Mouse (Mus musculus): ENCODE results near the gene Wls. TPM values are rescaled to one million over a fixed set of nuclear protein-coding genes. Genes with fewer than 3 reads are reported as not detected.

Wls gene
- 76.3 and 82.2 TPM in 2 replicates for polyA plus RNA-seq (2015; fragmentation: Nextera tagmentation; extraction: Ambion mirVana)

DNA sequence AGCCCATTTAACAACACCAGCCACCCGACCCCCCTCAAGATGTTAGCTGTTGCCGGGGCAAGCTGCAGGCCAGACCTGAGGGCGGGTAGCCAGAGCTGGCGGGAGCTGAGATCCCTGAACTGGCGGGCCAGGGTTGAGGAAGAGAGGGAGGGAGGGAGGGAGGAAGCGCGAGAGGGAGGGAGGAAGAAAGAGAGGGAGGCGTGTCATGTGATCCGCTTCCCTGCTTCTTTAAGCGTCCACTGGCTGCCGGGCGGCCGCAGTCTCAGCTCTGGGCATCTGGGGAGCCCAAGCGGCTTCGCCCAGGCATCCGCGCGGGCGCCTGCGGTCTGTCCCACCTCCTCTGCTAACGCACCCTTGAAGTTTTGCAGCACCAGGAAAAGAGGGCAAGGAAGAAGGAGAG is at the start of gene Wls:
TSS of gene Wls (plus strand) at position 192 of the 400 bp plus-strand sequence.
- no peaks in the 10 kb centered on the region for H3K9me3 ChIP-seq
- H3K4me1 ChIP-seq (replicated peaks): peaks cover 7% of the 10 kb centered on the region; the same call in 1 of the 2 replicates
- no peaks in the 10 kb centered on the region for H3K27me3 ChIP-seq (replicated peaks)
- ATAC-seq: peak; percentile 93
- H3K9ac ChIP-seq: peak within 1 kb of the TSS; percentile 71
- WGBS: under 1% methylated on average over 21 of the region's 21 CpGs
- peak within 1 kb of the TSS; percentile 63 for H3K4me3 ChIP-seq (replicated peaks)
- H3K27ac ChIP-seq: peak within 1 kb of the TSS; percentile 85
- H3K36me3 ChIP-seq: no peaks in the 10 kb centered on the region
- peak within 1 kb of the TSS; percentile 73 for H3K4me2 ChIP-seq (replicated peaks)

DNA sequence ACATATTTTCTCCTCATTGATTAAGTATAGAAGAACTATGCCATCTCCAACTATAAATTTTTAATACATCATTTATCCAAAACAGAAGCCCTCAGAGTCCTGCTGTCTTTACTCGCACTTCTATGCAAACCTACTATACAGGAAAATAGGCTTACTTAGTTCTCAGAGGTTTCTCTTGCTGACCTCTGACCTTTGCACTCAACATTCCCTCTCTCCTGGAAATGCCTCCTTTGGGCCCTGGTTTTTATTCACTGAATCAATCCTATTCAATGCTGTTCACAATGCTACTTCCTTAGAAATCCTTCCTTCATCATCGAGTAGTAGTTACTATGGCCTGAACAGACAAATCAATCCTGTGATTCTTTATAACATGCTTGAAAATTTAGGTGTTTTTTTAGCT is 49.7 kb upstream of the Wls start:
- H3K4me3 ChIP-seq (replicated peaks): no peak overlapping the region
- H3K9ac ChIP-seq: no peak overlapping the region
- H3K36me3 ChIP-seq: no peaks in the 10 kb centered on the region
- no peaks in the 10 kb centered on the region for H3K4me1 ChIP-seq (replicated peaks)
- WGBS: 65% methylated on average over 2 of the region's 2 CpGs
- no peak for ATAC-seq
- no peaks in the 10 kb centered on the region for H3K27me3 ChIP-seq (replicated peaks)
- no peak overlapping the region for H3K27ac ChIP-seq
- no peak overlapping the region for H3K4me2 ChIP-seq (replicated peaks)
- no peaks in the 10 kb centered on the region for H3K9me3 ChIP-seq

DNA sequence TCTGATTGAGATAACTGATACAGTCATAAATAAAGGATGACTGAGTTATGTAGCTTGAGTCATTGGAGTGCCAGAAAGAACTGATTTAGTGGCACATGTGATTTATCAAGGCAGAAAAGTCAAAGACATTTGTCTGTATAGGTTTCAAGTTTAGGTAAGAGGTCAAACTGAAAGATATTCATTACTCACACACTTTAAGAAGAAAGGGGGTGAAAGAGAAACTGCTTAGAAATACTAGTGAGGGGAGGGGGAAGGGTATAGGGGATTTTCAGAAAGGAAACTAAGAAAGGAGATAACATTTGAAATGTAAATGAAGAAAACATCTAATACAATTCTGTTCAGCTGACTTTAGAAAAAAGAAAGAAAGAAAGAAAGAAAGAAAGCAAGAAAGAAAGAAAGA is 7.9 kb upstream of the Wls start:
- no peak overlapping the region for H3K4me3 ChIP-seq (replicated peaks)
- H3K36me3 ChIP-seq: no peaks in the 10 kb centered on the region
- H3K4me1 ChIP-seq (replicated peaks): no peaks in the 10 kb centered on the region
- H3K9ac ChIP-seq: no peak overlapping the region
- H3K27me3 ChIP-seq (replicated peaks): no peaks in the 10 kb centered on the region
- H3K9me3 ChIP-seq: no peaks in the 10 kb centered on the region
- no peak overlapping the region for H3K27ac ChIP-seq
- no peak for ATAC-seq
- H3K4me2 ChIP-seq (replicated peaks): no peak overlapping the region

DNA sequence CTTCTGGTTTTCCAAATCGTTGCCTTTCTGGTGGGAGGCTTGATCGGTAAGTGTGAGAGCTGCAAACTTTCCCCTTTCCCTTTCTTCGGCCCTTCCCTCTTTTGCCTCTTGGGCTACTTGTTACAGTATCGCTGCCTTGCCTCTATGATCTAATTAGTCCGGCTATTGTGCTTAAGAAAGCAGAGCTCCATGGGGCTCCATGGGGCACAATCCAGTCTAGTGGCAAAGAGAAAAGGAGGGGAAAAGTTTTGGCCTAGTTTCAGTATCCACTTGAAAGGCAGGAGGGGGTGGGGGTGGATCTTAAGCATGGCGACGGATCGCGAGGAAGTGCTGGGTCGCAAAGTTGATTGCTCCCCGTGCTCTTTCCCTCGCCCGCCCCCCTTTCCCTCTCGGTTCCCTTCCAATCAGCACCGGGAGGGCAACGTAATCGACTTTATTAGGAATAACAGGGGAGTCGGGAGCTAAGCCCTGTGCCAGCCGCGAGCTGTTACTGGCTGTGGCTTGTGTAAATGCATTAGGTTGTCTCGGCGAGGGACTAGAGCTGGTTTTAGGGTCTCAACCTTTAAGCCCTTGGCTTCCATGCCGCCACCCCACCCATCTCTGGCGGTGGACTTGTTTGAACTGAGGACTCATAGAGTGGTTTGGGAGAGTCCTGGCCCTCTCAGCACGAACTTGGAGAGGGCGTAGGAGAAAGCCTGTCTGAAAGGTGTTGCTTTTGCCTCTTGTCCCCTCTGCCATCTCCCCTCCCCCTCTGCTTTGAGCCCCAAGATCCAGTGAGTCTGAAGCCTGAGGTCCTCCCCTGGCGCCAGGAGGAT is 737 bp downstream of the Wls start:
- Histone ChIP-seq H3K9me3 (no peaks in the 10 kb centered on the region), H3K36me3 (no peaks in the 10 kb centered on the region), H3K27ac (peak overlapping the region; percentile 85), H3K4me1 (replicated peaks) (peaks cover 7% of the 10 kb centered on the region; the same call in 1 of the 2 replicates), H3K27me3 (replicated peaks) (no peaks in the 10 kb centered on the region), H3K4me3 (replicated peaks) (peak overlapping the region; percentile 63), H3K4me2 (replicated peaks) (peak overlapping the region; percentile 73), H3K9ac (peak overlapping the region; percentile 71)
- ATAC-seq: peak; percentile 68
- WGBS: under 1% methylated on average over 27 of the region's 27 CpGs

DNA sequence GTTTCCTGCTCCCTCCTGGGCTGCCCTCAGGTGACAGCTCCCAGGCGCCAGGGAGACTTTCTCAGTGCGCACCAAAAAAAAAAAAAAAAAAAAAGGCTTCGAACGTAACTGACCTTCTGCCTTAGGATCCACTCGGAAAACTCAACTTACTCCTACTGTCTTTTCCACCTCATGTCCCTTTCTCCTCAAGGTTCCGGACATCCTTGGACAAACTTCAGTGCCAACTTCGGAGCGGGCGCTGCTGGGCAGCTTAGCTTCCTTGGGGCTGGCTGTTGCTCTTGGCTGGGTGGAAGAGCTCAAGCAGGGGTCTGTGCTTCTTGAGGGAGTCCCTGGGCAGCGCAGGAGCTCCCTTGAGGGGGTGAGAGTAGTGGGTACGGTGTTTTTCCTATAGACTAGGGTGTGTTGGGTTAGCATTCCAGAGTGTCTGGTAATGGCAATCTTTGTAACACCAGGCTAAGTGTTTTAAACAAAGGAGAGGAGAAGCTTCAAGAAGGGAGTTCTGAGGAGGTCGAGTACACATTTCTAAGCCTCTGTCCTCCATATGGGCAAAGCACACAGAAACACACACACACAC is 1.4 kb downstream of the Wls start:
- under 1% methylated on average over 12 of the region's 12 CpGs for WGBS
- peak; percentile 68 for ATAC-seq
- no peaks in the 10 kb centered on the region for H3K27me3 ChIP-seq (replicated peaks)
- H3K9me3 ChIP-seq: no peaks in the 10 kb centered on the region
- H3K36me3 ChIP-seq: no peaks in the 10 kb centered on the region
- peak overlapping the region; percentile 73 for H3K4me2 ChIP-seq (replicated peaks)
- peak overlapping the region; percentile 63 for H3K4me3 ChIP-seq (replicated peaks)
- H3K27ac ChIP-seq: peak overlapping the region; percentile 85
- H3K9ac ChIP-seq: peak overlapping the region; percentile 71
- H3K4me1 ChIP-seq (replicated peaks): peaks cover 7% of the 10 kb centered on the region; the same call in 1 of the 2 replicates

DNA sequence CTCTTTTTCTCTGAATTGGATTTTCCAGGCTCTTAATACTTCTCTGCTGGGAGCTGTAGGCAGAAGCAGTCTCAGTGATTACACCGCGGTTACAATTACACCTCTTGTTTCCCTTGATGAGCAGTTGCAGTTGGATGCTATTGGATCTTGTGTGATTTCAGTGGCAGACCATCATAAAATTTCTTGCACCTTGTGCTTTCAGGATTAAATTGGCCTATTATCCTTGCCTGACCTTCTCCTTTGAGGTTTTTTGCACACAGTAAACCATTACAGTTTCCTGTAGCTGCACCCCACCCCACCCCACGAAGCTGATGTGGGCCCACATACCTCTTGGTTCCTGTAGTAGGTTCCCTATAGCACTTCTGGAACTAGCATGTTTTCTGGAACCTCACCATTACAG is 2.0 kb downstream of the Wls start:
- Histone ChIP-seq H3K4me1 (replicated peaks) (peaks cover 7% of the 10 kb centered on the region; the same call in 1 of the 2 replicates), H3K27me3 (replicated peaks) (no peaks in the 10 kb centered on the region), H3K36me3 (no peaks in the 10 kb centered on the region), H3K4me3 (replicated peaks) (peak overlapping the region; percentile 63), H3K9ac (peak overlapping the region; percentile 71; the same call in 1 of the 2 replicates), H3K9me3 (no peaks in the 10 kb centered on the region), H3K4me2 (replicated peaks) (peak overlapping the region; percentile 73), H3K27ac (no peak overlapping the region)
- WGBS: 12% methylated on average over 3 of the region's 3 CpGs
- ATAC-seq: peak; percentile 13; the same call in 1 of the 2 replicates

DNA sequence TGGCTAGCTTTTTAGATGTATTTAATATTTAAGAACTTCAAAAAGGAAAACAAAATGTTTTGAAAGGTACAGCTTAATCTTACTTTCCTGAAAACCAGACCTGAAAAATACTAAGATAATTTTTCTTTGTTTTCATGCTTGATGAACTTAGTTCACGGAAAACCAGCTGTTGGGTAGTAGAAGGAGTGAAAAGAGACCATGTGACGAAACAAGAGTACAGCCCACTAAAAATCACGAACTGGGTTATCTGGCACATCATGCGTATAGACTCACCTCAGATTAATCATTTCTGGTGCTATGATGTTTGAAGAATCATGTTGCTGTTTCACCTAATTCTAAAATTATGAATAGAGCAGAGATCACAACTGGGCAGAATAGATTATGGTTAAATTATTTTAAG is 3.7 kb downstream of the Wls start:
- H3K4me2 ChIP-seq (replicated peaks): no peak overlapping the region
- H3K9ac ChIP-seq: no peak overlapping the region
- H3K4me3 ChIP-seq (replicated peaks): no peak overlapping the region
- H3K27me3 ChIP-seq (replicated peaks): no peaks in the 10 kb centered on the region
- ATAC-seq: no peak
- no peaks in the 10 kb centered on the region for H3K36me3 ChIP-seq
- no peak overlapping the region for H3K27ac ChIP-seq
- WGBS: 73% methylated on average over 4 of the region's 4 CpGs
- H3K4me1 ChIP-seq (replicated peaks): peaks cover 7% of the 10 kb centered on the region; the same call in 1 of the 2 replicates
- H3K9me3 ChIP-seq: no peaks in the 10 kb centered on the region

DNA sequence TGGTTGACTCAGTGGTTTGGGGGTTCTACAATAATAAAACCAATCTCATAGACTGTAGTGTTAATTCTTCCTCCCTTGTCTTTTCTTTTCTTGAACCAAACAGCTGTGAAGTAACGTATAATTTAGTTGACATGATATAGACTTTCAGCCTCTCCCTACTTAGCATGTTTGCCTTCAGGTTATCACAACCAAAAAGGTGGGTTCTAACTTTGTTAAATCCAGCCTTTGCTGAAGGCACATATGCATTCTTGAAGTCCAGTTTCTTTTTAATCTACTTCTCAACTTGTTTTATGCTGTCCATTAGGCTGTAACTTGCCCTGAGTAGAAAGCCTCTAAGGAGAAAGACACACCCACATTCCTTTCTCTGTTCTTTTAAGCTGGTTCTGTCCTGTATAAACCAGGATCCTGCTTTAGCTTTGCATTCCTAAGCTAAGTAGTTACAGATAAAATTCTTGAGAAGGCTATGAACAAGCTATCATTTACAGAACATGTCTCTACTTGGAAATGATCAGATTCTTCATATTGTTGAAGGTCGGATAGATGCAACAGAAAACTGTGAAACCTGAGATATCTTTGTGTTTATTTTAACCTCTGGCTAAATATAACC is 8.0 kb downstream of the Wls start:
- 36% methylated on average over 2 of the region's 2 CpGs for WGBS
- Histone ChIP-seq H3K4me2 (replicated peaks) (no peak overlapping the region), H3K4me3 (replicated peaks) (no peak overlapping the region), H3K4me1 (replicated peaks) (no peaks in the 10 kb centered on the region), H3K27ac (no peak overlapping the region), H3K9ac (no peak overlapping the region), H3K36me3 (no peaks in the 10 kb centered on the region), H3K27me3 (replicated peaks) (no peaks in the 10 kb centered on the region), H3K9me3 (no peaks in the 10 kb centered on the region)
- ATAC-seq: peak; percentile 91

DNA sequence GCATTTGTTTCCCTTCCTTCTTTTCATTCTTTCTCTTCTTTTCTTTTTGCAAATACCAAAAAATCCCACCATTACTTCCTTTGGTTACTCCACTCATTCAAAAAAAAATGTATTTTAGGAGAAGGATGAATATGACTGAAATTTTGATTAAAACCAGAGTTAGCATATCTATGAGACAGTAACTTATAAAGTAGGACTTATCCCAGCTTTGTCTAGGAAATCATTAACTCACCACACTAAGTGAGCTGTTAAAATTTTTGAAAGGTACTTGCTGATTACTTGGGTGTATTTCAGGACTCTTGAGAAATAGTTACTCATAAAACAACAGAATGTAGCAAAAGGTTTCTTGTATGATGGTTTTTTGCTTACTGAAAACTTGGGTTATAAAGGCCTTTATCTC is 8.7 kb downstream of the Wls start:
- Histone ChIP-seq H3K4me3 (replicated peaks) (no peak overlapping the region), H3K27me3 (replicated peaks) (no peaks in the 10 kb centered on the region), H3K27ac (no peak overlapping the region), H3K4me1 (replicated peaks) (no peaks in the 10 kb centered on the region), H3K4me2 (replicated peaks) (no peak overlapping the region), H3K36me3 (no peaks in the 10 kb centered on the region), H3K9ac (no peak overlapping the region), H3K9me3 (no peaks in the 10 kb centered on the region)
- ATAC-seq: peak; percentile 67

DNA sequence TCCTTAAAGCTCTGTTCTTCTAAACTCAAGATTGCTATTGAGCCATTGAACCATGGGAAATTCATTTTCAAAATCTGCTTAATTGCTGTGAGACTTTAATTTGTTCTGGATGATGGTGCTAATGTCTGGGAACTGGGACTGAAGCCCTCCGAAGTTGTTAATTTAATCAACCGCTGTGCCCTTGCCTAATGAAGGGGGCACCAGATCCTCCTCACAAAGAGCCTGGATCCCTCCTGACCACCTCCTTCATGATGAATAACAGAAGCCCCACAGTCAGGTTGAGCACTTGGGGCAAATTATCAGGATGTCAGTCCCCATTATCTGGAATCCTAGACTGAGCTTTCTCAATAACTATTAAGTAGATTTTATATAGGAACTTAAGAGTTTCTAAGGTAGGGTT is 12.0 kb downstream of the Wls start:
- Histone ChIP-seq H3K27me3 (replicated peaks) (no peaks in the 10 kb centered on the region), H3K4me2 (replicated peaks) (no peak overlapping the region), H3K4me1 (replicated peaks) (no peaks in the 10 kb centered on the region), H3K27ac (no peak overlapping the region), H3K9me3 (no peaks in the 10 kb centered on the region), H3K4me3 (replicated peaks) (no peak overlapping the region), H3K36me3 (no peaks in the 10 kb centered on the region), H3K9ac (no peak overlapping the region)
- WGBS: 81% methylated on average over 2 of the region's 2 CpGs
- ATAC-seq: no peak

DNA sequence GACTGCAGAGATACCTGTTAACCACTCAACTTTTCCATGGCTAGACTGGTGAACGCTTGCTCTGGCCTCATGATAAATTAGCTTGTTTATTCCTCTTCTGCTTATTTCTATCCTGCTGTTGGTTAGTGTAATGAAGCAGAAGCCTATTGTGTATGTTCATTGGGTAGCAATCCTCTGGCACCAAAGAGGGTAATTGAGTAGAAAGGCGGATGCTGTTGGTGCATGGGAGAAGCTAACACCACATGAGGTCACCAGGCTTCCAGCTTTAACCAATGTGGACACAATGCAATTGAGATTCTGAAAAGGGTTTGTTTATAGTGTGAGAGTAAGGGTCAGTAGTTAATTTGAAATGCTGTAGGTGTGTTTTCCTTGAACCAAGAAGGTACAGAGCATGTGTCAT is 12.5 kb downstream of the Wls start:
- H3K27ac ChIP-seq: no peak overlapping the region
- ATAC-seq: no peak
- H3K4me1 ChIP-seq (replicated peaks): no peaks in the 10 kb centered on the region
- no peak overlapping the region for H3K9ac ChIP-seq
- no peaks in the 10 kb centered on the region for H3K27me3 ChIP-seq (replicated peaks)
- no peak overlapping the region for H3K4me2 ChIP-seq (replicated peaks)
- H3K9me3 ChIP-seq: no peaks in the 10 kb centered on the region
- no peaks in the 10 kb centered on the region for H3K36me3 ChIP-seq
- WGBS: 58% methylated on average over 2 of the region's 2 CpGs
- no peak overlapping the region for H3K4me3 ChIP-seq (replicated peaks)

DNA sequence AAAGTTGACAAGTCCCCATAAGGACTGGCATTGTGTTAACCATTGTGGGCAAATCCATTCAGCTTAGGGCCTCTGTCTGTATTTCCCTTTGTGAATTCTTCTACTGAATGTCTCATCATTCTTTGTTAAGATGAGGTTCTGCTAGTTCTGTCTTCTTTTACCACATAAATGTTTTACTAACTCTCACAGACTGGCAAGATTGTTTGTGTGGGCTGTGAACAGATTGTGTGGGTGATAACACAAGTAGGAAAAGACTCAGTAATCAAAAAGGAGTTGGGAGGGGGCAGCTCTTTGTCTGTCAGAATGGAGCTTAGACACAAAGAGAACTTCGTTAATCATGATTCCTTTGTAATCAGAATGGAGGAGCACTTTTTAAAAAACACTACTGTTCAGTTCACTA is 17.6 kb downstream of the Wls start:
- no peak overlapping the region for H3K9ac ChIP-seq
- H3K4me2 ChIP-seq (replicated peaks): no peak overlapping the region
- H3K9me3 ChIP-seq: no peaks in the 10 kb centered on the region
- no peak for ATAC-seq
- H3K27ac ChIP-seq: no peak overlapping the region
- 88% methylated on average over 1 of the region's 1 CpGs for whole genome bisulfite sequencing
- no peaks in the 10 kb centered on the region for H3K4me1 ChIP-seq (replicated peaks)
- H3K27me3 ChIP-seq (replicated peaks): no peaks in the 10 kb centered on the region
- no peak overlapping the region for H3K4me3 ChIP-seq (replicated peaks)
- H3K36me3 ChIP-seq: no peaks in the 10 kb centered on the region
